In genomic region chr6:93844576-93844975, GRCm38 (mm10) we compare ENCODE assay signal across 13 mouse cellular contexts.
A peak's percentile ranks its signal among the peaks of the same experiment; 100 is the strongest.
DNase-seq lines count a peak whose midpoint lies in the region; ATAC-seq and TF ChIP-seq lines count a peak whose summit lies in the region.
"Had no signal": no experiment of that assay in that cellular context is flagged by ENCODE, and none has a peak within 500 bp of the region (broad histone marks: within the 10 kb centered on the region; RNA-seq: fewer than 3 reads in every experiment).

No protein-coding gene starts in this region.

- peaks cover 13% of the 10 kb centered on the region for H3K4me1 ChIP-seq in heart, embryonic 11.5 days (ENCODE audit: control insufficient read depth, insufficient read depth, low read length)
- no peaks in the 10 kb centered on the region for H3K4me1 ChIP-seq in thymus, adult 2 months (replicated peaks; ENCODE audit: control insufficient read depth, insufficient read depth, low read length)
- H3K4me1 ChIP-seq: liver, embryonic 15.5 days had no signal

- no peak for TF ChIP-seq POLR2A in thymus, adult 2 months (IDR thresholded peaks at IDR 0.05; ENCODE audit: control insufficient read depth, extremely low read depth, insufficient read depth, low read length, poor library complexity)

- H3K4me2 ChIP-seq in heart, embryonic 11.5 days, result no peak overlapping the region
- H3K4me2 ChIP-seq: liver, embryonic 15.5 days had no signal

- 65% methylated on average over 5 of the region's 5 CpGs for WGBS in heart, embryonic 11.5 days (ENCODE audit: insufficient replicate concordance)
- 68% methylated on average over 5 of the region's 5 CpGs for WGBS in thymus, adult 2 months

- H3K9ac ChIP-seq in heart, embryonic 11.5 days (ENCODE audit: low read depth, low read length), result no peak overlapping the region
- H3K9ac ChIP-seq: liver, embryonic 15.5 days had no signal

- intact Hi-C loops in heart, postnatal 10 days (cut with DNase I), result no loop called here

- H3K9me3 ChIP-seq in heart, embryonic 11.5 days (replicated peaks; ENCODE audit: control insufficient read depth, low read length), result no peaks in the 10 kb centered on the region
- H3K9me3 ChIP-seq: limb, embryonic 10.5 days; liver, embryonic 15.5 days had no signal

- ATAC-seq in heart, embryonic 11.5 days (replicated peaks; ENCODE audit: insufficient number of reproducible peaks, low FRiP score, low TSS enrichment), result no peak

- H3K4me3 ChIP-seq in heart, embryonic 11.5 days (ENCODE audit: low read depth, low read length), result no peak overlapping the region
- no peak overlapping the region for H3K4me3 ChIP-seq in thymus, adult 2 months (ENCODE audit: control insufficient read depth, insufficient read depth, low read length)
- H3K4me3 ChIP-seq: limb, embryonic 10.5 days; liver, embryonic 15.5 days had no signal

- TF ChIP-seq CTCF in thymus, adult 2 months (IDR thresholded peaks at IDR 0.05; ENCODE audit: borderline replicate concordance, control insufficient read depth, extremely low read depth, insufficient read depth, low read length, poor library complexity), result no peak

- no peak overlapping the region for H3K27ac ChIP-seq in heart, embryonic 11.5 days (ENCODE audit: low read depth, low read length)
- no peak overlapping the region for H3K27ac ChIP-seq in thymus, adult 2 months (ENCODE audit: control insufficient read depth, insufficient read depth, low read length)
- H3K27ac ChIP-seq: kidney, postnatal 0 days; limb, embryonic 10.5 days; liver, embryonic 15.5 days had no signal

- no peaks in the 10 kb centered on the region for H3K27me3 ChIP-seq in heart, embryonic 11.5 days (ENCODE audit: control insufficient read depth, insufficient read depth, low read length)
- no peaks in the 10 kb centered on the region for H3K27me3 ChIP-seq in thymus, adult 2 months (ENCODE audit: control insufficient read depth, insufficient read depth, low read length)
- H3K27me3 ChIP-seq: liver, embryonic 15.5 days had no signal

- no peaks in the 10 kb centered on the region for H3K36me3 ChIP-seq in heart, embryonic 11.5 days (ENCODE audit: control insufficient read depth, insufficient read depth, low read length)
- H3K36me3 ChIP-seq in thymus, adult 2 months (ENCODE audit: control insufficient read depth, insufficient read depth, low read length), result no peaks in the 10 kb centered on the region
- H3K36me3 ChIP-seq: limb, embryonic 10.5 days; liver, embryonic 15.5 days had no signal

- peak; percentile 23 to 30 for DNase-seq in heart, postnatal 10 days
- peak; percentile 43 to 50 for DNase-seq in right cerebral cortex, postnatal 10 days (ENCODE audit: low spot score in 2 of 2)
- DNase-seq in right cerebral cortex, postnatal 36 days (ENCODE audit: low spot score in 2 of 2), result no peak
- DNase-seq in cerebellum, postnatal 25 days, result peak; percentile 72 to 83
- DNase-seq in spleen, postnatal 4 days (ENCODE audit: low spot score in 2 of 2), result no peak
- DNase-seq in spleen, postnatal 10 days (ENCODE audit: low spot score in 2 of 2), result no peak
- DNase-seq in thymus, adult 2 months, result no peak
- DNase-seq: heart, postnatal 36 days; layer of hippocampus, adult 9-11 months had no signal

Comparison
In these comparisons a context has a peak if more than half of its experiments do, and no peak if none do; other contexts are left out.
1. DNase-seq: peak in heart, postnatal 10 days (2 of 2), right cerebral cortex, postnatal 10 days (2 of 2) and cerebellum, postnatal 25 days (2 of 2); none in right cerebral cortex, postnatal 36 days (0 of 2), spleen, postnatal 4 days (0 of 2), spleen, postnatal 10 days (0 of 2) and thymus, adult 2 months (single experiment).